Mouse (Mus musculus): Measurements from ENCODE around the gene Hmx3. TPM values are rescaled to one million over a fixed set of nuclear protein-coding genes. Genes with fewer than 3 reads are reported as not detected.

Hmx3 gene
- polyA plus RNA-seq (2015; fragmentation: Nextera tagmentation; extraction: Ambion mirVana): not detected in 2 replicates

DNA sequence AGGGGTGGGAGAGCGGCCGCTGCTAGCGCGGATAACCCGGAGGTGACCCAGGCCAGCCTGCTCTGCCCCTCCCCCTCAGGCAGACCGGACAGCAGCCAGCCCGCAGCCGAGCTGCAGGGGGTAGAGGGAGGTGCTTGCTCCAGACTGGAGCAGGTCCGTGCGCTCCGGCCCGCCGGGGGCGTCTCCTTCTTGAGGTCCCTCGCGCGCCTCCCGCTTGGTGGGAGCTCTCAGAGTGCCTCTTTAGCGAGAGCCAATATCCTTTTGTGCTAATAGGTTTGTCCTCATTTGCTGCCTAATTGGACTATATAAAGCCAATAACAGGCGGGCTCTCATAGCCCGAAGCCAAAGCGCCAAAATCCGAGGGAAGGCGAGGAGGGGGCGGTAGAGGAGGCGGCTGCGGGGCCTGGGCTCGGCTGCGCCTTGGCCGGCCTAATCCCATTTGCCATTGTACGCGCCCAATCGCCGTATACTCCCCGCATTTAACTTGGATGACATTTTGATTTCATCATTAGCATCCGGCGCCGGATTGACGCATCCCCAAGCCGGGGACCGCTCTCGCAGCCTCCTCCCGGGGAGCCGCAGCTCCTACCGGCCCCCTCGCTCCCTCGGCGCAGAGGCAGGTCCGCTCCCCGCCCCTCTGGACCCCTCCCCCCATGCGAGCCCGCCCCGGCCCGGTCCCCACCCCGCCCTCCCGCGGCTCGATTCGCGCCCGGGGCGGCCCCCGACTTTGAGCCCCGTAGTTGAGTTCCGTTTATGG lies at the start of gene Hmx3:
Hmx3 (plus strand) TSS at position 753 of the 757 bp plus-strand sequence.

DNA sequence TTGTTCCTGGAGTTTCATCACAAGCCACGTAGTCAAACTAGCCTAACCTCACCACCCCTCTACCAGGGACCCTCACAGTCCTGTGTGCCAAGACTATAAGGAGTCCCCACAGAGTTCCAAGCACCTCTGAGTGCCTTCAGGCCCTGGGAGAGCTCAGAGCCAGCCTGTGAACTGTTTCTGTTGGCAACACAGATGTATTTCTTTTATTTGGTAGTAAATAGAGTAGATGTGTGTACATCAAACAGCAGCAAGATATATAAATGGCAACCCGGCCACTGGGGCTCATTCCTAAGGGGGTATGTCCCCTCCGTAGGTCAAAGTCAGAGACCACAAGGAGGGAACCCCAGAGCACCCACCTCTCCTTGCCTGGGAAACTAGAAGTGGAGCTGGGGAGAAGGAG lies 5.8 kb downstream of the Hmx3 start, which contains the start of gene Hmx2:
Hmx2 (plus strand) TSS at position 301 of the 400 bp plus-strand sequence.

DNA sequence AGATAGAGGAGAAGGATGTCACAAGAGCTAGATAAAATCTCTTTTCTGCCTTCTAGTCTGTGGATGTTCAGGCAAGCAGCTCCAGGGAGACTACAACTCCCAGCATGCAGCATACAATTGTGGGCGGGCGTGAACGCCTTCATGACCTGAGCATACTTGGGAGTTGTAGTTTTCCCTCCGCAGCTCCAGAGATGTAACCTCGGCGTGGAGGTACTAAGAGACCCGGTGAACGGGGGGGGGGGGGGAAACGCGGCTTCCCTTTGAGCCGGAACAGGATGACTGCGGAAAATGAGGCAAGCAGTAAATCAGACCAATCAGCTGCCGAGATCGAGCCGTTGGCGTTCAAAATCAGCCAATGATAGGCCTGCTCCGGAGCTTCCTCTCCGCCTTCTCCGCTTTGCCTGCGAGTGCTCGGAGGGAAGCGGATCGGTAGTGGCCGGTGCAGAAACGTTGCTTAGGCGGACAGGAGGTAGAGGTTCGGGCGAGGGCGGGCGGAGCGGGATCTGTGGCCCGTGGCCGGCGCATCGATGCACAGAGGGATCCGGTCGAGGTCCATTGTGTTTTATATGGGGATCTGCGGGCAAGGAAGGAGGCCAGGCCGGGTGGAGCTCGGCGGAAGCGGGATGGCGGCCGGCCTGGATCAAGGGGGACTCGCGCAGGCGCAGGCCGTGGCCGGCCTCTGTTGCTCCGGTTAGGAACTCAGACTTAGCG lies 17.5 kb downstream of the Hmx3 start, which contains the start of gene Bub3:
Bub3 (plus strand) TSS at position 237 of the 711 bp plus-strand sequence.

Other genes with a start within 250 kb of the Hmx3 start
- 0.05 and 0.18 TPM in 2 replicates for gene Cuzd1, start 220.6 kb upstream of the Hmx3 start, polyA plus RNA-seq (2015; fragmentation: Nextera tagmentation; extraction: Ambion mirVana)
- gene Fam24b, start 213.4 kb upstream of the Hmx3 start, polyA plus RNA-seq (2015; fragmentation: Nextera tagmentation; extraction: Ambion mirVana): not detected in 2 replicates
- not detected in 2 replicates for gene Fam24a, start 209.0 kb upstream of the Hmx3 start, polyA plus RNA-seq (2015; fragmentation: Nextera tagmentation; extraction: Ambion mirVana)
- gene 2310057M21Rik, start 180.1 kb upstream of the Hmx3 start, polyA plus RNA-seq (2015; fragmentation: Nextera tagmentation; extraction: Ambion mirVana): 14.3 and 16.4 TPM in 2 replicates
- 66.0 and 78.8 TPM in 2 replicates for gene Pstk, start 171.7 kb upstream of the Hmx3 start, polyA plus RNA-seq (2015; fragmentation: Nextera tagmentation; extraction: Ambion mirVana)
- gene Ikzf5, start 132.3 kb upstream of the Hmx3 start, polyA plus RNA-seq (2015; fragmentation: Nextera tagmentation; extraction: Ambion mirVana): 5.7 and 7.8 TPM in 2 replicates
- gene Acadsb, start 132.3 kb upstream of the Hmx3 start, polyA plus RNA-seq (2015; fragmentation: Nextera tagmentation; extraction: Ambion mirVana): 92.8 and 98.1 TPM in 2 replicates
- not detected in 2 replicates for gene Hmx2, start 5.9 kb downstream of the Hmx3 start, polyA plus RNA-seq (2015; fragmentation: Nextera tagmentation; extraction: Ambion mirVana)
- 84.2 and 85.7 TPM in 2 replicates for gene Bub3, start 17.4 kb downstream of the Hmx3 start, polyA plus RNA-seq (2015; fragmentation: Nextera tagmentation; extraction: Ambion mirVana)

Measured in urinary bladder, postnatal 0 days (tissue).